Comparison of ENCODE assay signal across 9 mouse cellular contexts in genomic region chr10:43574956-43575355, GRCm38 (mm10). TPM values are rescaled to one million over a fixed set of nuclear protein-coding genes. Genes with fewer than 3 reads are reported as not detected.
DNase-seq lines count a peak whose midpoint lies in the region; ATAC-seq and TF ChIP-seq lines count a peak whose summit lies in the region.
"Had no signal": no experiment of that assay in that cellular context is flagged by ENCODE, and none has a peak within 500 bp of the region (broad histone marks: within the 10 kb centered on the region; RNA-seq: fewer than 3 reads in every experiment).

No protein-coding gene starts in this region.

- peak; percentile 84 for DNase-seq in 416B (ENCODE audit: low read depth)
- DNase-seq in frontal cortex, postnatal 14 days (ENCODE audit: low spot score in 2 of 2), result peak; percentile 62 to 82
- DNase-seq in layer of hippocampus, adult 11-12 months (ENCODE audit: low spot score), result peak; percentile 86
- peak; percentile 75 for DNase-seq in lung, adult 2 months
- DNase-seq in skeletal muscle tissue, adult 2 months (ENCODE audit: low read depth, low spot score), result peak; percentile 81

- H3K36me3 ChIP-seq in ES-Bruce4 (ENCODE audit: control insufficient read depth, insufficient read depth, low read length, poor library complexity, severe bottlenecking), result no peaks in the 10 kb centered on the region
- H3K36me3 ChIP-seq: limb, embryonic 13.5 days had no signal

- no peak overlapping the region for H3K9ac ChIP-seq in ES-Bruce4 (ENCODE audit: low read depth, poor library complexity, severe bottlenecking)
- H3K9ac ChIP-seq: limb, embryonic 13.5 days had no signal

- peak; percentile 84 for TF ChIP-seq CTCF in ES-Bruce4 (IDR thresholded peaks at IDR 0.05; ENCODE audit: low read depth, low read length)
- TF ChIP-seq CTCF in lung, adult 2 months (IDR thresholded peaks at IDR 0.05; ENCODE audit: insufficient read depth, low read length), result peak; percentile 87

- H3K4me3 ChIP-seq in ES-Bruce4 (ENCODE audit: low read depth, low read length), result no peak overlapping the region
- no peak overlapping the region for H3K4me3 ChIP-seq in lung, adult 2 months (replicated peaks; ENCODE audit: extremely low read depth, low read depth, low read length)
- H3K4me3 ChIP-seq: limb, embryonic 13.5 days had no signal

- no peak for TF ChIP-seq EP300 in ES-Bruce4 (IDR thresholded peaks at IDR 0.05; ENCODE audit: insufficient read depth, low read depth, low read length)

- H3K27me3 ChIP-seq in ES-Bruce4 (ENCODE audit: control insufficient read depth, insufficient read depth, low read length, poor library complexity, severe bottlenecking), result no peaks in the 10 kb centered on the region; the same call in 1 of the 2 replicates
- H3K27me3 ChIP-seq: limb, embryonic 13.5 days had no signal

- peaks cover 13% of the 10 kb centered on the region for H3K9me3 ChIP-seq in ES-Bruce4 (replicated peaks; ENCODE audit: control insufficient read depth, insufficient read depth, low read length, poor library complexity, severe bottlenecking)

- no peaks in the 10 kb centered on the region for H3K4me1 ChIP-seq in ES-Bruce4 (ENCODE audit: control insufficient read depth, insufficient read depth, low read length)
- H3K4me1 ChIP-seq in lung, adult 2 months (ENCODE audit: control insufficient read depth, insufficient read depth, low read length), result no peaks in the 10 kb centered on the region

- ATAC-seq in cerebellum, adult (ENCODE audit: insufficient number of reproducible peaks, low FRiP score, low TSS enrichment), result peak; percentile 59
- no peak for ATAC-seq in inflammation-experienced regulatory T-cells, adult 6 months

- 3% methylated on average over 3 of the region's 3 CpGs for WGBS in lung, adult 2 months

- no peak for TF ChIP-seq POLR2A in ES-Bruce4 (IDR thresholded peaks at IDR 0.05; ENCODE audit: insufficient read depth, low read length)
- no peak for TF ChIP-seq POLR2A in lung, adult 2 months (IDR thresholded peaks at IDR 0.05; ENCODE audit: borderline replicate concordance, extremely low read depth, low read depth, low read length)

- H3K27ac ChIP-seq in ES-Bruce4 (ENCODE audit: insufficient read depth, low read length), result no peak overlapping the region
- H3K27ac ChIP-seq: limb, embryonic 13.5 days had no signal

RNA-seq across cellular contexts. Expression of gene Cd24a, which starts 3.1 kb away (rescaled TPM):
- polyA plus RNA-seq in ES-Bruce4 (2011; ENCODE audit: insufficient read depth, insufficient read length, low read depth, missing spikeins), result 126 and 131 TPM in 2 replicates
- polyA plus RNA-seq in lung, adult 2 months (2012; rRNA removed), result 212 and 239 TPM in 2 replicates
- polyA plus RNA-seq in inflammation-experienced regulatory T-cells, adult 6 months (2017; shearing (Covaris generic)), result 1 to 10 TPM in 2 of 3 experiments, under 1 TPM in 1; 0.43 to 2.3 (median 2.2) TPM

RNA-seq across cellular contexts. Expression of gene 1700021F05Rik, which starts 34.2 kb away (rescaled TPM):
- 70.7 and 72.0 TPM in 2 replicates for polyA plus RNA-seq in ES-Bruce4 (2011; ENCODE audit: insufficient read depth, insufficient read length, low read depth, missing spikeins)
- polyA plus RNA-seq in lung, adult 2 months (2012; rRNA removed), result 3.1 and 7.1 TPM in 2 replicates
- 10 to 100 TPM; 25.8 to 32.8 (median 28.4) TPM for polyA plus RNA-seq in inflammation-experienced regulatory T-cells, adult 6 months (2017; shearing (Covaris generic))

RNA-seq across cellular contexts. Expression of gene Gm9803, which starts 51.1 kb away (rescaled TPM):
- polyA plus RNA-seq in ES-Bruce4 (2011; ENCODE audit: insufficient read depth, insufficient read length, low read depth, missing spikeins), result 28.5 and 40.0 TPM in 2 replicates
- 44.3 and 73.8 TPM in 2 replicates for polyA plus RNA-seq in lung, adult 2 months (2012; rRNA removed)
- 10 to 100 TPM; 19.9 to 45.5 (median 35.2) TPM for polyA plus RNA-seq in inflammation-experienced regulatory T-cells, adult 6 months (2017; shearing (Covaris generic))

Comparison
In these comparisons a context has a peak if more than half of its experiments do, and no peak if none do; other contexts are left out.
1. RNA of gene Cd24a, which starts 3.1 kb away (polyA plus RNA-seq): 212 to 239 TPM in lung, adult 2 months and 126 to 131 TPM in ES-Bruce4; 0.43 to 2.3 TPM in inflammation-experienced regulatory T-cells, adult 6 months; every median in the first group is over 10 times any median in the second.
2. Peak in every context shown above with its lines, with median percentiles within 50 percentile points of each other: DNase-seq.